ENCODE assay signal across 13 mouse cellular contexts in genomic region chrX:18814441-18814973, GRCm38 (mm10).
"Had no signal": no experiment of that assay in that cellular context is flagged by ENCODE, and none has a peak within 500 bp of the region (broad histone marks: within the 10 kb centered on the region; RNA-seq: fewer than 3 reads in every experiment).

No protein-coding gene starts in this region.

- H3K9me3 ChIP-seq: kidney, embryonic 15.5 days; liver, embryonic 13.5 days had no signal

- H3K9ac ChIP-seq: kidney, embryonic 15.5 days; liver, embryonic 13.5 days had no signal

- H3K4me2 ChIP-seq: kidney, embryonic 15.5 days; liver, embryonic 13.5 days had no signal

- H3K4me1 ChIP-seq: kidney, embryonic 15.5 days; liver, embryonic 13.5 days had no signal

- DNase-seq: kidney, adult 8-10 months; kidney, postnatal 10 days; kidney, postnatal 36 days; layer of hippocampus, postnatal 36 days; liver, embryonic 13.5 days; lung, adult 2 months; lung, postnatal 14 days; lung, postnatal 4 days; midbrain, embryonic 14.5 days; thymus, postnatal 25 days had no signal

- H3K27ac ChIP-seq: kidney, embryonic 15.5 days; left cerebral cortex, adult 2 months; liver, embryonic 13.5 days had no signal

- H3K27me3 ChIP-seq: kidney, embryonic 15.5 days; liver, embryonic 13.5 days had no signal

- H3K4me3 ChIP-seq: kidney, embryonic 15.5 days; left cerebral cortex, adult 2 months; liver, embryonic 13.5 days; myocyte had no signal

- H3K36me3 ChIP-seq: kidney, embryonic 15.5 days; liver, embryonic 13.5 days had no signal
